Mouse (Mus musculus): ENCODE results near the gene Fam98a. TPM values are rescaled to one million over a fixed set of nuclear protein-coding genes. Genes with fewer than 3 reads are reported as not detected.

The Fam98a gene
- 10 to 100 TPM; 39.4 to 44.9 TPM for total RNA-seq (2021)
- long read RNA-seq, experiment 1, transcript Fam98a-201 (8 exons, 2,817 nt): major isoform, 6 of 11 reads
- long read RNA-seq, experiment 1, partial matches to known transcripts: 2 of 11 reads
- long read RNA-seq, experiment 1, other reads (novel, unspliced or antisense): 3 of 11 reads
- long read RNA-seq, experiment 2, transcript Fam98a-201 (8 exons, 2,817 nt): major isoform, 7 of 14 reads
- long read RNA-seq, experiment 2, partial matches to known transcripts: 1 of 14 reads
- long read RNA-seq, experiment 2, other reads (novel, unspliced or antisense): 5 of 14 reads

DNA sequence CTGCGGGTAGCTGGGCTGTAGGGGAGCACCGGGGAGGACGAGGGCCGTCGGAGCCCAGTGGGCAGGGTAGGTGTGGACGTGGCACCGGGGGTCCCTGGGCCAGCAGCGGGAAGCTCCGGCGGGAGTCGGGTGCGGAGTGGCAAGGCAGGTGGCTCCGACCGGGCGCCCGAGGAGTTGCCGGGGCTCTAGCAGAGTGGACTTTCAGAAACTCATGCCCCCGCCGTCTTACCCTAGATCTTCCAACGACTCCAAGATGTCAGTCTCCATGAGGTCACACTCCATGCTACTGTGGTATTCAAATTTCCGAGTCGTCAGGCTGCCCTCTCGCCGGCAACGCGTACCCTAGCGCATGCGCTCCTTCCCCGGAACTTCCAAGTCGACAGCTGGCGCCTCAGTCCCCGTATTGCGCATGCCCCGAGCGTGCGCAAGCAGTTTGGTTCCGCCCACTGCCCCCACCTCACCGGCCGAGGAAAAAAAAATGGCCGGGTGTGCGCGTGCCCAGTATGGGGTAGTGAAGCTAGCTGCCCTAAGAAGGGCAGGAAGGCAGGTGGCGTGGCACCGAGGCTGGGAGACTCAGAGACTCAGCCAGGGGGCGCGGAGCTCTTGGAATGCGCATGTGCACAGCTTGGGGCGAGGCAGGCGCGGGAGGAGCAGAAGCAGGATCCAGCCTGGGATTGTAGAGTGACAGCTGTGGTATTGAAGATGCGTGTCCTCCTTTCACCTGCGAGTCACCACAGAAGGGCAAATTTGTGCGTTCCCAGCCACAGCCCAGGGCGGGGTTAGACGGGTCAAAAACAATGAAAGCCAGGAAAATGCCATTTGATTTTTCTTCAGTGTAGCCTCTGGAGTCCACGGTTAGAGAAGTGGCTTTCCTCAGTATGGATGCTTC is at the start of gene Fam98a:
Gene Fam98a, minus strand, starts transcription at position 435 of the 889 bp plus-strand sequence.
- DNase-seq (ENCODE audit: low spot score in 2 of 2): peak; percentile 97 to 98
- peak within 1 kb of the TSS; percentile 87 for H3K27ac ChIP-seq
- H3K4me3 ChIP-seq: peak within 1 kb of the TSS; percentile 94
- TF ChIP-seq CTCF (conservative IDR thresholded peaks at IDR 0.05): peak; percentile 86

DNA sequence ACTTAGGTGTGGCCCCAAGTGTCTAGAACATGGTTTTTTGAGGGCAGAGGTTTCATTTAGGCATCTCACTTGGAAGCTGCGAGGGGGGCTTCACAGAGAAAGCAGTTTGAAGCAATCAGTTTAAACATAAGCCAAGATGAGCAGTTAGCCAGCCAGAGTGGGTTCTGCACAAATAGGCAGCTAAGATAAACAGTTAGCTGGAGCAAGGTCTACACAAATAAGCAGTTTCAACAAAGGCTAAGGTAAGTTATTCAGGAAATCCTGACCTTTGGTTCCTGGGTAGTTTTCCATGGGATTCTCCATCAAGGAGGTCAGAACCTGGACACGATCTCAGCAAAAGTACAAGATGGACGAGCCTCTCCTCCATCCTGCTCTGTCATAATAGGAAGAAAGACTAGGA is 46.9 kb upstream of the Fam98a start:
- H3K27ac ChIP-seq: no peak overlapping the region
- no peak for DNase-seq (ENCODE audit: low spot score in 2 of 2)
- TF ChIP-seq CTCF (conservative IDR thresholded peaks at IDR 0.05): no peak
- no peak overlapping the region for H3K4me3 ChIP-seq

- no peak overlapping the region for H3K27ac ChIP-seq
- H3K4me3 ChIP-seq: no peak overlapping the region
- TF ChIP-seq CTCF (conservative IDR thresholded peaks at IDR 0.05): no peak
- DNase-seq (ENCODE audit: low spot score in 2 of 2): no peak
These were observed 31.0 kb upstream of the Fam98a start for GRCm38 (mm10) chr17:75582738-75583137.

GRCm38 (mm10) chr17:75575608-75576007 is 23.9 kb upstream of the Fam98a start:
- Histone ChIP-seq H3K27ac (no peak overlapping the region), H3K4me3 (no peak overlapping the region)
- no peak for DNase-seq (ENCODE audit: low spot score in 2 of 2)
- no peak for TF ChIP-seq CTCF (conservative IDR thresholded peaks at IDR 0.05)

GRCm38 (mm10) chr17:75558041-75558440 is 6.3 kb upstream of the Fam98a start:
- no peak for DNase-seq (ENCODE audit: low spot score in 2 of 2)
- no peak overlapping the region for H3K4me3 ChIP-seq
- H3K27ac ChIP-seq: no peak overlapping the region
- TF ChIP-seq CTCF (conservative IDR thresholded peaks at IDR 0.05): no peak

DNA sequence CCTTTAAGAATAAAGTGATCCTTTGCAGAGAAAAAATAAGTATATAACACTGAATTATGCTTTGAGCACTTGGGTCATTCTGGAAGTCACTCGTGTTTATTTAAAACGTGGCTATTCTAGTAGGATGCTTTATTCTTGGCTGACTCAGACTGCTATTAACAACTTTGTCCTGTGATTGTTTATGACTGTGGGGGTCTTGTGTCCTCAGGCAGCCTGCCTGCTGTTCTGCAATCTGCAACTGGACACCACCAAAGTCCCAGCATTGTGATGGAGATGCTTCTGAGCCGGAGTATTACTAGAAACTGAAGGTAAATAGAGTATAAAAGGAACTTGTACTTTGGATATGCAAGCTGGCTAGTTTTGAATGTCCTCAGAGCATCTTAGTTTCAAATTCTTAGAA is 5.3 kb upstream of the Fam98a start:
- no peak for TF ChIP-seq CTCF (conservative IDR thresholded peaks at IDR 0.05)
- DNase-seq (ENCODE audit: low spot score in 2 of 2): no peak
- Histone ChIP-seq H3K4me3 (no peak overlapping the region), H3K27ac (no peak overlapping the region)

DNA sequence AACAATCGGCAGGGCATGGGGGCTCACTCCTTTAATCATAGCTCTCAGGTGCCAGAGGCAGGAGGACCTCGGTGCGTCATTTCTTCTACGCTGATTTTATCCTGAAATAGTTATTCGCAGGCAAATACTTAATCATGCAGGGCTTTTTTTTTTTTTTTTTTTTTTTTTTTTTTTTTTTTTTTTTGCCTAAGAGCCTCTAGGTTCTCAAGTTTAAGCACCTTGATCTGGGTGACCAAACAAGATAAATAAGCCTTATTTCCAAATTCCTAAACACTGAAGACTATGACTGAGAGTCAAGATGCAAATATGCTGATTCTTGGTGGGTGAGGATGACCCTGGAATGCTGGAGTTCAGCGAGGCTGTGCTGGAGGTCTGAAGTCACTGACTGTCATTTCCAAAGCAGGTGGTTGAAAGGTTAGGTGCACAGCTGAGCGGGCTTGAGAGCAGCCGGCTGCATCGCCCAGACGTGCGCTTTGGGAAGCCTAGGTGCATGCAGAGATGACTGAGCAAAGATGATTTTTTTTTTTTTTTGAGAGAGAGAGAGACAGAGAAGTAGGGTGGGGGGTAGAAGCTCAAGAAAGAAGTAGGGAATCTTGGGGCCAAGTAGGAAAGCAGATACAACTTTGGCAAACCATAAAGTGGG is 854 bp downstream of the Fam98a start:
- no peak overlapping the region; the same call in 1 of the 2 replicates for H3K27ac ChIP-seq
- peak overlapping the region; percentile 94 for H3K4me3 ChIP-seq
- no peak for TF ChIP-seq CTCF (conservative IDR thresholded peaks at IDR 0.05)
- no peak for DNase-seq (ENCODE audit: low spot score in 2 of 2)

DNA sequence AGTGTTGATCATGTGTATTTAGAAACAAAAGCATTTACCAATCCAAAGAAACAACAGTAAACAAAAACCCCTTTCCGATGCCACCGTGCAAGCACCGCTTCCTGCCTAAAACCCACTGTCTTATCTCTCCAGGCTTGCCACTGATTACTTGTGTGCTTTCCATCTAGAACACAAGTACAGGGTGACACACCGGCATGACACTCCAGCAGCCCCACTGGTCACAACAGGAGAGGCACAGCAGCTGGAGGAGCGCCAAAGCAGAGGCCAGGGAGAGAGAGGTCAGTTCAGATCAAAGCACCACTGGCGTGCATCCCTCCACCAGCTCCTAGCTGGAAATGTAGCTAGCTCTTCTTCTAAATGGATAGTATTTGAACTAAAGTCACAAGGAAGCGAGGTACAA is 7.5 kb downstream of the Fam98a start:
- Histone ChIP-seq H3K27ac (no peak overlapping the region), H3K4me3 (no peak overlapping the region)
- TF ChIP-seq CTCF (conservative IDR thresholded peaks at IDR 0.05): no peak
- DNase-seq (ENCODE audit: low spot score in 2 of 2): no peak

DNA sequence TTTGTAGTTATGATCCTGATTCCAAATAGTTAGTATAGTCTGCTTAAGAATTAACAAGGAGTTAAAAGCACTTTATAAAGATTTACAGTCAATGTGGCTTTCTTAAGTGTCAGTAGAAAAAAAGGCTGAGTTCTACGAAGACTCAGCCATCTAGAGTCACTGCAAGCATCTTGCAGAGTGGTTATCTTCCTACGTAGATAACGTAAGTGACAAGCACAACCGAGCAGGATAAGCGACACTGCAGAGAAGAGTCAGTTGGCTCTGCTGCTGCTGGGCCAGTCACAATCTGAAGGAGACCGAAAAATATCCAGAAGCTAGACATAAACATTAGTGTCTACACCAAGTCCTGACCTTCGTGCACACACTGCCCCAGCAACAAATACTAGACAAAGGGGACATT is 8.3 kb downstream of the Fam98a start:
- Histone ChIP-seq H3K4me3 (no peak overlapping the region), H3K27ac (no peak overlapping the region)
- TF ChIP-seq CTCF (conservative IDR thresholded peaks at IDR 0.05): no peak
- no peak for DNase-seq (ENCODE audit: low spot score in 2 of 2)

GRCm38 (mm10) chr17:75539841-75540240 is 11.9 kb downstream of the Fam98a start:
- TF ChIP-seq CTCF (conservative IDR thresholded peaks at IDR 0.05): no peak
- DNase-seq (ENCODE audit: low spot score in 2 of 2): no peak
- Histone ChIP-seq H3K27ac (no peak overlapping the region), H3K4me3 (no peak overlapping the region)

DNA sequence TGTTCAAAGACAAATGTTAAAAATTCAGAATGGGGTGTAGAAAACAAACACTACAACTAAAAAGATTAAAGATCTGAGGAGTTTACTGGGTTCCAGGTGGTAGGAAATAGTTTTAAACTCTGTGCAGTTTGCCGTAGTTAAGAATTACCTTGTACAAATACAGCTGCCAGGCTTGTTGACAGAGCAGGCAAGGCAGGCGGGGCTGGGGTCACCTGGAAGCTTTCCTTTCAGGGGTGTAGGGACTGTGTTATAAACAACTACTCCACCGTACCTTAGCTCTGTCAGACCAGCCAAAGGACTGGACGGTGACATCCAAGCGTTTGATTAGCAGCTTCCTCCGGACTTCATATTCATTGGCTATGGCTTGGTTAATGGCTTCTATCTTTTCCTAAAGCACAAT is 12.6 kb downstream of the Fam98a start:
- no peak overlapping the region for H3K27ac ChIP-seq
- H3K4me3 ChIP-seq: no peak overlapping the region
- TF ChIP-seq CTCF (conservative IDR thresholded peaks at IDR 0.05): no peak
- no peak for DNase-seq (ENCODE audit: low spot score in 2 of 2)

DNA sequence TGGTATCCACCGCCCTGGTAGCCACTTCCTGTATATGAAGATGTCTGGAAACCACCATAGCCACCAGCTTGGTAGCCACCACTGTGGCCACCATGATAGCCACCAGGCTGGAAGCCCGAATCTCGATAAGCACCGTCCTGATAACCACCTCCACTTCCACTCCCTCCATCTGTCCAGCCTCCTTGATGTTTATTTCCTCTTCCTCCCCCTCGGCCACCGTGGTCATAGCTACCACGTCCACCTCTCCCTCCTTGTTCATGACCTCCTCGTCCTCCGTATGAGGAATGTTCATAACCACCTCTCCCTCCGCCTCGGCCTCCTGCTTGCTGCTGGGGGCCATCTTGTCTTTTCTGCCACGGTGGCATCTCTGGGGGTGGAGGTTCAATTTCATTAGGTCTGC is 13.3 kb downstream of the Fam98a start:
- no peak overlapping the region for H3K4me3 ChIP-seq
- no peak for TF ChIP-seq CTCF (conservative IDR thresholded peaks at IDR 0.05)
- no peak overlapping the region for H3K27ac ChIP-seq
- no peak for DNase-seq (ENCODE audit: low spot score in 2 of 2)

DNA sequence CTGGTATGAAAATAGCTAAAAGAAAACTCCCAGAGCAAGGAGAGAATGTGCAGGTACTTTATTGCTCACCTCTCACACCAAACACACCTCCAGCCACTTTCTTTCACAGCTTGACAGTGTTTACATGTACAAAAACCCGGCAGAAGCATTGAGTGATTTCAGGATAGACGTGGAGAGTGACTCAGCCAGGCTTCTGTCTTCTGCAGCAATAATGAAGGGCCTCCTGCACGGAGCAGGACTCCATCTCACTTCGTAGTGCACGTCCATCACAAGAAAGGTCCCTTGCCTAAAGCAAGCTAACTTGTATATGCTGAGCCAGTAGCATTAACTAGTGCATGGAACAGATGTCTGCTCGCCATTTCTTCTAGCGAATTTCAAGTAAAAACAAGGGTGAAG is 14.7 kb downstream of the Fam98a start:
- H3K4me3 ChIP-seq: no peak overlapping the region
- H3K27ac ChIP-seq: no peak overlapping the region
- no peak for TF ChIP-seq CTCF (conservative IDR thresholded peaks at IDR 0.05)
- DNase-seq (ENCODE audit: low spot score in 2 of 2): no peak

Measured in layer of hippocampus, adult 2 months (tissue).